Mouse (Mus musculus): ENCODE measurements at regions not wholly inside any gene's neighbourhood (a gene's known extent, or its start where the extent isn't known, plus 50 kb on each side); places are given as distances from the start of the nearest gene placed in this dataset.

DNA sequence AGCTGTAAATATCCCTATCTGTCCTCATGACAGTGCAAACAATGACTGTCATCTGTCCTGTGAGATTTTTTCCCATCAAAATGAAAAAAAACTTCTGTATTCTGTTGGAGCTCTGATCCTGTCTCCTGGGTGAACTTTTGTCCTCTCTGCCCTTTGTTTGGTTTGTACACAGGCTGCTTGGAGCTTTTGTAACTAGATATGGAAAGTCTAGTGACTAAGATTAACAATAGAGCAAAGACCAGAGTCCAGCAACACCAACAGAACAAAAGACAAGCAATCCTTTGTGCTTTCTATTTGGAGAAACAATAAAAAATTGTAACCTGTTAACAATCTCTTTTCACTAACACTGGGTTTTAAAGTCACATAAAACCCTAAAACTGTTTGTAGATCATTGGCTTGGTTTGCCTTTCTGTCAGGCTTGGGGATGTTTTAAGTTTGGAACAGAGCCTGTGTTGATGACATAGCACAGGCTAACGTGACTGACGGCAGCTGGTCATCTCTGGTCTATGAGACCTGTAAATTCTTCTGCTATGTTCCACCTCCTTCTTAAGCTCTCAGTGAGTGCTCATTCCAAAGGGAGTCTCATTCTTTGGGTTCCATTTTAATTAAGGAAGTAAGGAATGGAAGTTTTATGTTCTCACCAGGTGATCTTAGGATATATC lies 219.8 kb downstream of the Gm9733 start:
- DNase-seq (ENCODE audit: low read depth, low spot score): no peak

DNA sequence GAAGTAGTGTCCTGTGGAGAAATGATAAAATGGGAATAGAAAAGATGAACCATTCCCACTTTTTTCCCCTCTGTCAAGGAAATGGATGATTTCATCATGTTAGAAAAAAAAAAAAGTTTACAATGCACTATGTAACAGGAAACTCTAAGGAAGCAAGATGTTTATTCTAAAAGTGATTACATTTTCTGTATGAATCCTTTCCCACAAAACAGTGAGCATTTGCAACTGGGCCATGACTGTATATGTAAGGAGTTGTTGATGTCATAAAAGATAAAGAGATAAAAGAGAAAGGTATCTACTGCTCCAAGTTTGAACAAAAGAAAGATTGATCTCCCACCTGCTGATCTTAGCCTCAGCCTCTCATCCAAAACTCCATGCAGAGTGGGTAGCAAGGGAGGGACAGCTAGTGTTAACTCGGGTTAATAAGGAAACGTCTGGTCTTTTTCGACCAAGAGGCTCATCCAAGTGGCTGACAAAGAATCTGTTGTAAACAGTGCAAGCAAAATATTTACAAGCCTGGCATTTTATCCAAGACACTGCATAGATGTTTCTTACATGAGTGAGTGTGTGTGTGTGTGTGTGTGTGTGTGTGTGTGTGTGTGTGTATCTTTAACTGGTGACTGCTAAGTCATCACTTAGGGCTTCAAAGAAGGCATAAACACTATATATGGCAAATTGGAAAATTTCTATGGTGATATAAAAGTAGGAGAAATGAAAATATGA lies 213.3 kb downstream of the Gm9733 start:
- no peak for DNase-seq (ENCODE audit: low read depth, low spot score)

DNA sequence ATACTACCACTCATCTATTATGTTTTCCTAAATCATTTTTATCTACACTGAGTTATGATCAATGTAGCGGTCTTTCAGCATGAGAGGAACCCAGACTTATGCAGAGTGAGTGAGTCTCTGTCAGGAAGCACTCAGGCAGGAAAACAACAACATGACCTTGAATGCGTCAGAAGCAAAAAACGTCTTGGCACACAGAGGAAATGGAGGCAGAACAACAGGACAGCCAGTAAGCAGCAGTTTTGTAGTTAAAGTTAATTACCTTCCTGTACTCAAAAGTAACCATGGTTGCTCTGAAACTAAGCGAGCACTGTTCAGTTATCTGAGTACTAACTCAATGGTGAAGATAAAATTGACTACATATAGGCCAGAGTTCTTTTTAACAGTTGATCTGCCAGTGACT lies 205.4 kb downstream of the Gm9733 start:
- no peak for DNase-seq (ENCODE audit: low read depth, low spot score)

DNA sequence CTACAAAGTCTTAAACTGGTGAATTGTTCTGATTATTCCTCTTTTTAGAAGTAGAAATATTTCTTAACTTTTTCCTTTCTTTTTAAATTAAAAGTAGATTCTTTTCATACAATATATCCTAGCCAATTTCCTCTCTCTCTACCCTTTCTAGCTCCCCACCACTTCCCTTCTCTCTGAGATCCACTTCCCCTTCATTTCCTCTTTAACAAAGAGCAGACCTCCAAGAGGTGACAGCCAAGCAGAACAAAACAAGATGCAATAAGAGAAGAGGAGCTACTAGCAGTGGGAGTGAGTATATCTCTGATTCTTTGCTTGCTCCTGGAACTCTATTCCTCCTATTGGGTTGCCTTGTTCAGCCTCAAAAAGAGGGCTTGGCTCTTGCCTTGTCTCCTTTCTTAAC lies 203.7 kb downstream of the Gm9733 start:
- no peak for DNase-seq (ENCODE audit: low read depth, low spot score)

DNA sequence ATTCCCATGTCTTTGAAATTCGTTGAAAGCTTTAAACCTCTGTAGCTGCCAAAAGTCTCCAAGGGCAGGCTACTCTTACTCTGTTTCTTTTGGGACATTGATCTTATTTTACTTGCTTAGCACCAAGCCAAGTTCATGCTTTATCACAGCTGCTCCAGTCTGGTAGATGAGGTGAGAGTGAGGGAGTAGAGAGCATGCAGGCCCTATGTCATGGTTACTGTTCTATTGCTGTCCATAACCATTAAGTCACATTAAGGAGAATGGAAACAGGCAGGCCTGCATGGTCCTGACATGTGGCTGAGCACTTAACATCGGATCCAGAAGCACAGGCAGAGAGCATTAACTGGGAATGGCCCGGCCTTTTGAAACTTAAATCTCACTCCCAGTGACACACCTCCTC lies 203.1 kb downstream of the Gm9733 start:
- DNase-seq (ENCODE audit: low read depth, low spot score): no peak

DNA sequence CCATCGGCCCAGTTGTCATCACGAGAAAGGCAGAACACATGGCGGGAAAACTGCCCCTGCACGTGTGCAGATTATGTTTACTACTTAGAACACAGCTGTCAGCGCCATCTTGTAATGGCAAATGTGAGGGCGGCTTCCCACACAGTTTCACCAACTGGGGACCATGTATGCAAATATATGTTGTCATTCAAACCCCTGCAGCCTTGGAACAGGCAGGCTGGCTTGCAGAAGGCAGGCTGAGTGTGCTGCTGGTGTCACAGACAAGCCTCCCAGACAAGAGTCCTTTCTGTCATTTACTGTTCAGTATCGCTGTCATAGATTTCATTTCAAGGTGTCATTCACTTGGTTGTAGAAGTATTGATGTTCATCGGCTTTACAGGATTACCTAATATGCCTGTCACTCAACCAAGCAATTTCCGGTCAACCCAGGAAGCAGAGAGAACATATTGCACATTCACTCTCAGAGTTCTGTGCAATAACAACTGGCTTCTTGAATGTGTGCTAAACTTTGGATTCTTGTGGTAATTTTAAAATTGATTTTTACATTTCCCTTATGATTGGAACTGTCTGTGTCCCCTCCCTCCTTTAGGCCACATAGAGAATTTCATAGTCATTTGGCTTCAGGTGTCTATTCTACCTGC lies 202.3 kb downstream of the Gm9733 start:
- no peak for DNase-seq (ENCODE audit: low read depth, low spot score)

DNA sequence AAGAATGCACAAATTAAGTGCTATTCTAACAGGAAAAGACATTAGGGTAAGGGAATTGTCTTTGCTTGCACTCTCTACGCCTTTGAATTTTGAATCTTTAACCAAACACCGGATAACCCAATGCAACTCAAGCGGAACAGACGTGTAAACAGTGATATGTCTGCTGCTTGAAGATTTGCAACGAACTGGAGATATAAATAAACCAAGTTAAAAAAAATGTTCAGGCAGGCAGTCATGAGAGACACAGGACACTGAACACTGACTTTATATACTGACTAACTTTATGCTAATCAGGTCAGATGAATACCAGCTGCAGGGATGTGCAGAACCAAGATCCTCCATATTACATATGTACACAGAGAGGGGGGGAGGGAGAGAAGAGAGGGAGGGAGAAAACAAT lies 200.0 kb downstream of the Gm9733 start:
- DNase-seq (ENCODE audit: low read depth, low spot score): no peak

DNA sequence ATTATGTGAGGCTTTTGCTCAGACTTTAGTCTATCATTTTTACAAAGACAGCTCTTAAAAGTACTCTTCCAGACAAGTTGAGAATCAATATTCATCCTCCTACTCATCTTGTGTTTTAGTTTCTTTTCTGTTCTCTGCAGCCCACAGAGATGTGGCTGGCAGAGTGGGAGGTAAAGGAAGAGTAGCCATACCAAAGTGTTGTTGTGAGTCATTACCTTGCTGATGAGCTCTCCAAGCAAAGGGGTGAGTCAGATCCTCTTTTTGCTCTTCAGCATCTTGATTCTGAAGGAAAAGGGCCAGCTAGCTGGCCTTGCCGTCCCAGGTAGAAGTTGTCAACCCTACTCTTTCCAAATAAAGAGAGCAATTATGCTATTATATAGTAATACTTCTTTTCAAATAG lies 192.6 kb downstream of the Gm9733 start:
- no peak for DNase-seq (ENCODE audit: low read depth, low spot score)

DNA sequence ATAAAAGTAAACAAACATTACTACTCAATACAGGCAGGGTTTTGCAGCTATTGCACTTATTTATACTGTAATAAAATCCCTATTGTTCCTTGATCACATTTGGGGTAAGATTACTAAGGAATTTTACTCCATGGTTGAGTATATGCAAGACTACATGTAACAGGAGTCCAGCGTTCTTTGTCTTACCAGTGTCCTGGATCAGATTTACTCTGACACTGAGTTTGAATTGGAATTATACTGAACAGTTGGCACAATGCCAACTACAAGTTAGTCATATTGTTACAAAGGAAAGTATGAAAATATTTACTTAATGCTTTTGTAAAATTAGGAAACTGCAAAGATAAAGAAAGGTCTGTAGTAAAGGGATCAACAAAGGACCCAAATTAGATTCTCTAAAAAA lies 178.4 kb downstream of the Gm9733 start:
- no peak for DNase-seq (ENCODE audit: low read depth, low spot score)

DNA sequence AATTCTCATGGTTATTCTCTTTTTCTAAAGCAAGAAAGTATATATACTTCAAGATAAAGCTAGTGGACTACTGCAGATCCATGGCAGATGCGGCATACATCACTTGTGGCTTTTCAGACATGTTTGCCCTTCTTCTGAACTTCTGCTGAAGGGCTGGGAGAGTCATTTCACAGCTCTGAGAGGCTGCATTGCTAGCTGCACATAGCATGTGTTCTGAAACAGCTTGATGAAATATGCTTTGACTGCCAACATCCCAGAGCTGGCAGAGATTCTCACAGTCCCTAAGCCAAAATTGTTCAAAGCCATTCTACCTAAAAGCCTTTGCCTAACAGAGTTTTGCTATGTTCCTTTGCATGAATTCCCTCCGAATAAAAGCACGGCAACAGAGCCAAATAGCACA lies 177.9 kb downstream of the Gm9733 start:
- DNase-seq (ENCODE audit: low read depth, low spot score): no peak

DNA sequence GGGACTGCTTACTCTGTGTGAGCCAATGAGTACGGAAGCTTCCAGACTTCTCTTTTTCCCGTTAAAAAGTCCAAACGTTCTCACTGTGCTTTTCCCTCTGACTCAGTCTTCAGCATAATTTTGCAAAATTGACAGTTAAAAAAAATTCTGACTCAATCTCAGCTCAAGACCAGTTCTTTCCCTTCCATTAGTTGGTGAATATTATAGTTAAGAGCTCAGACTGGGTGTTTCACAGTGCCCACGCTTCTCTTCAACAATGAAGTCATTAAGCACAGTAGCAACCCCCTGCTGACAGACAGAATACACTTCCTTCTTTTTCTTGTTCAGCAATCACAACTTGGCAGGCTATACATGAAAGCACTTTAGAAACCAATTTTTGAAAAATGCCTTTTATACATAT lies 175.4 kb downstream of the Gm9733 start:
- DNase-seq (ENCODE audit: low read depth, low spot score): no peak

DNA sequence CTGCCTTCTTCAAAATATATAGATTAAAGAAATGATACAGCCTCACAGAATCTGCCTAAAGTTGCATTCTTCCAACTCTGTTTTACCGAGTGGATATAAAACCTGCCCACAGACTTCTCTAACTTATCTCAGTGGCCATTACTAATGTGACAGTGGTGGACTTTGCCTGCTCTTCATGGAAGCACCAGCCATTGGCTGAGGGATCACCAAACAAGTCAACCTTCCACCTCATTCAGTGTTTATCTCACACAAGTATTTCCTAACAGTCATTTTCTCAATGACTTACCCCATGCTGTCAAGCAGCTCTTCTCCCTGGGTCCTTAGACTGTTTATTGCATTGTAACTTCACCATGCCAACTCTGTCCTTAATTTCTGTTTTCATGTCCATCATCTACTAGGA lies 174.3 kb downstream of the Gm9733 start:
- no peak for DNase-seq (ENCODE audit: low read depth, low spot score)

DNA sequence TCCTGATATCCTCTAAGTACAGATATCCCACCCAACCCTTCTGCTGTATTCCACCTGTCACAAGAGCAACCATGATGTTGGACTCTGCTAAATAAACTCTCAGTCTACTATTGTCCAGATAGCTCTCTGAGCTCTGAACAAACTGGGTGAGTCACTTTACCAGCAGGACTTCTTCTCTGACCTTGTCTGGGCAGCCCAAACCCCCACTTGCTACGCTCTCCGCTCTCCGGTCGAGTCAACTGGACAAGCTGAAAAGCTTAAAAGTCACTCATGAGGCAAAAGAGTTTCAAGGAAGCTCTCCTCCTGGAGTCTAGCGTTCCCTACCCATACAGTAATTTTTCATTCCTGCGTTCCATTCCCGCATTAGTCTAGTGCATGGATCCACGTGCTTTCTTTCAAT lies 173.2 kb downstream of the Gm9733 start:
- DNase-seq (ENCODE audit: low read depth, low spot score): no peak

DNA sequence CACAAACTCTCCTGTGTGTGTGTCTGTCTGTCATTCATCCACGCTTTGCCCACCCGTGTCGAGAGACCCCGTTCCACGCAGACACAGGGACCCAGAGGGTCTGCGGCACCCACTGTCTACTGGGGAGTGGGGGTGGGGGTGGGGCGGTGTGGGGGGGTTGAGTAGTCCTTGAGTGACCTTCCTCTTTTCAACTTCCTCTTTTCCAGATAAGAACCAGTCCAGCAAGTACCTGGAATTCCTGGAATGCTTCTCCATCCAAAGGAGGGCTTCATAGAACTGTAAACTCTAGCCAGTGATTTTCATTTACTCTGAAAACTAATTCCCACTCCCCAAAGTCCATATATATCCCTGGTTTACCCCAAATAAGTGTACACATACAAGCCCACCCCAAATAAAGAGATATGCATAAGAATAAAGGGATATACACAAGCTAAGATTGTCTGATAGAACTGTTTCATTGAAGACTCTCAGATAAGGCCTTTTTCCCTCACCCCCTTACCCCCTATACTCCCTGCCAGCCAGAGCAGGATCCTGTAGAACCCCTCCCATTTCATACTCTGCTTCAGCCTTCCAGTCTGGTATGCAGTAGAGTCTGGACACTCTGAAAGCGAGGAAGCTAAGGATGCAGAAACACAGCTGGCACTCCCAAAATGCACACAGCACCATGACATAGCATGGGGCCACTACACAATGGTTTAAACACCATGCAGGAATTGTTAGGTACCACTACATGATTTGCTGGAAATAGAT lies 172.0 kb downstream of the Gm9733 start:
- DNase-seq (ENCODE audit: low read depth, low spot score): no peak

DNA sequence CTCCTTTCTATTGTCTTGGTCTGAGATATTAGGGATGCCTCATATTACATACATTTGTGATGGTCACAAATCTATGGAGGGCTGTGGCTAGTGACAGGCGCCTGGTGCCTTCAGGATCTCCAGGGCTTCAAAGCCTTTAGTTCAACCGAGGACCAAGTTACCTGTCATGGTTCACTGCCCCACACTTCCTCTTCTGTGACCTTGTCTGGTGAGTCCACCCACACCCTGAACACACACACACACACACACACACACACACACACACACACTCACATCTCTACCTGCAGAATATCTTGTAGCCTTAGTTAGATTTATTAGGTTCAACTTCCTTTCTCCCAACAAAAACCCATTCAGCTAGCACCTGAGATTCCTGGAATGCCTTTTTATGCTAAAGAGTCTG lies 156.3 kb downstream of the Gm9733 start:
- no peak for DNase-seq (ENCODE audit: low read depth, low spot score)

DNA sequence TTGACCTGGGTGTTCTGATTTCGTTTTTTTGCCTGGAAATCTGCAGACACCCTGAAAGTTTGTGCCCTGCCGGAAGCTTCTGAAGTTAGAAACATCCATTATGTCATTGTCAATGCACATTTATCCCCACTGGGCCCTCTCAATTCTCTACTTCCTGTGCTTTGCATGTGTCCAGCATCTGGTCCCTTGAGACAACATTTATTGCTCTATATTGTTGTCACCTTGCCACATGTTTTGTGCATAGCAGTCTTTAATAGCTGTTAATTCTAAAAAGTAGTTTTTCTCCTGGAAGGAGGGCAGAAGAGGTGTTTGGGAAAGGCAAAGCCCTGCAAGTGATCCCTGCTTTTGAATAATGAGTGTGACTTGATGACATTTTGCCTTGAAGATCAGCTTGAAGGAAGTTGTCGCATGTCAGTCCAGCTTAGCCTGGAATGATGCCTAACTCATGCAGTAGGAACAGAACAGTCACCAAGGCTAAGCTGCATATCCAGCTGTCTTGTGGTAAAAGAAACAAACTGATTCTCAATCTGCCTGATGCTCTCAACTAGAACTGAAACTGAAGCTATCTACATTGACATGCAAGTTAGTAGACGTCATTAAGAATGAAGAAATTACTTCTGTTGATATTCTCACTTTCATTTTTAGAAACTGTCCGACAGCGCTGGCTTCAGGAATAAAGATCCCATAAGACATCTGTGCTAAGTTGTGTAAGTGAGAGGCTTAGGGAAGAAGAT lies 152.9 kb downstream of the Gm9733 start:
- DNase-seq (ENCODE audit: low read depth, low spot score): peak; percentile 51

DNA sequence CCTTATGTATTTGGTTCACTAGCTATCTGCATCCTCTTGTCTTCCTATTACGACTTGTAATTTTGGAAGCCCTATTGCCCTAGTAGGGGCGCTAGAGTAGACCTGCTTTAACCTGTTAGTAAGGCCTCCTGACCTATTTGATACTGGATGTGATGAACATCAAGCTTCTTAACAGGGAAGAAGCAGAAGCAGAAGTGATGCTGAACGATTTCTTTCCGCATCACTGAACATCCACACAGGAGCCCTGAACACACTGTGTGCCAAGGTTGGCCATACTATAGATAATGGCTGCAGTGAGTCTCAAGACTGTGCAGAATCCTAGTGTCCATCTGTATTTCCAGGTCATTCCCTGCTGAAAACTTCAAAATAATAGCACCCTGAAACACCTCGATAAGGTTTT lies 151.0 kb downstream of the Gm9733 start:
- DNase-seq (ENCODE audit: low read depth, low spot score): no peak

DNA sequence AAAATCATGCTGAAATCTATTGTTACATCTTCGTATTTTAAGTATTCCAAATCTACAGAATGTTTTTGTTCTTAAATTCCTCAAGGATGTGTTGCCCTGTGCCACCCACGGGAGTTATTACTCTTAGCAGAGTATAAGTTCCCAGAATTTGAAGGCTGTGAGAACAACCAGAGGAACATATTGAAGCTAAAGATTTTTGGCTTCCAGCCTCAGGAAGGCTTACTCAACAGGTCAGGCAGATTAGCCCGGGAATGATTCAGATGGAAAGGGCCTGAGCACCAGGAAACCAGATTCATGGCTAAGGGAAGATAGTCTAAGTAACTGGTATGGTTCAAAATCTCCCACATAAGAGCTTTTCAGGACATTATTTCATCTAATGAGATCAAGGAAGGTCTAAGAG lies 145.4 kb downstream of the Gm9733 start:
- no peak for DNase-seq (ENCODE audit: low read depth, low spot score)

DNA sequence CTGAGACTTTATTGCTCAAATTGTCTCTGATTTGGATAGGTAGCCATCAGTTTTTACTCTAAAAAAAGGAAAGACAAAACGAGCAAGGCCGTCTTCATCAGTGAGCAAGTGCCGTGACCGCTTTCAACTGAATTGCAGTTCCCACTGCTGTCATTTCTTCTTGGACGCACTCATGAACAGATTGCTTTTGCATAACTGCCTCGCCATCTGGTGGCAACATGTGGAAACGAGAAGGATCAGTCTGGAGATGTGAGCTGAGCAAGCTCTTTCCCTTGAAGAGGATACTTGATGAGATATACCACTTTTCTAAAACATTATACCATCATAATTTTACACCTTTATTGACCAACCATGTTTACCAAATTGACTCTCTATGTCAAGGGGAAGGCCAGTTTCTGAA lies 137.7 kb downstream of the Gm9733 start:
- DNase-seq (ENCODE audit: low read depth, low spot score): peak; percentile 71

DNA sequence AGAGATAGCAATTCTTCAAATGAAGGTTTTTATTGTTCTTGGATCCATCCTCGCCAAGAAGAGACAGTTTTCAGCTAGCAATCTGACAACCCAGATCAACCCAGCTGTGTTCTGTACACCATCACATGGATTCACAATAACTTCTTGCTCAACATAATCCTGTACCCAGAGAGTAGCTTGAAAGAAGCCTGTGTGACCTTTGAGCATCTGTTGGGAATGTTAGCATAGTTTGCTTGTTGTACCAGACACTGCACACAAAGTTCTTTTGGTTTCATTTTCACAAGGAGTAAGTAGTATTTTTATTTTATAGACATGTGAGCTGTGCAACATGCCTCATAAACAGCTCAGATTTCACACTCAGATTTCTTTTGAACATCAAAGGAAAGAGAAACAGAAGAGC lies 136.0 kb downstream of the Gm9733 start:
- no peak for DNase-seq (ENCODE audit: low read depth, low spot score)

DNA sequence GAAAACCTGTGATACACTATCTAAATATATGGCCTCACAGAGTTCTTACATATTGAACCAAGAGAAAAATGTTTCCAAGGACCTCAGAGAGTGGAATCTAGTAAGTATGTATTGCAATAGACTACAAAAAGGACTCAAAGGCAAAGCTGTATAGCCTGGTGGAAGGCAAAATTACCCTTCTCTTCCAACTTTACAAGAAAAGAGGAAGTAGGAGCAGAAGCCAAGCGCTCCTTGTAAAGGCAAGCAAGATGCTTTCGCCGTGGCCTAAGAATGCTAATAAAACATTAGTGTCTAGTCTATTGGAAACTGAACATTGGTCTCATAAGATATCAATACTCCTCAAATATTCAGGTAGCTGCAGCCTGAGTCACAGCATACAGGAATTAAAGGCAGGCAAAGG lies 134.0 kb downstream of the Gm9733 start:
- no peak for DNase-seq (ENCODE audit: low read depth, low spot score)

DNA sequence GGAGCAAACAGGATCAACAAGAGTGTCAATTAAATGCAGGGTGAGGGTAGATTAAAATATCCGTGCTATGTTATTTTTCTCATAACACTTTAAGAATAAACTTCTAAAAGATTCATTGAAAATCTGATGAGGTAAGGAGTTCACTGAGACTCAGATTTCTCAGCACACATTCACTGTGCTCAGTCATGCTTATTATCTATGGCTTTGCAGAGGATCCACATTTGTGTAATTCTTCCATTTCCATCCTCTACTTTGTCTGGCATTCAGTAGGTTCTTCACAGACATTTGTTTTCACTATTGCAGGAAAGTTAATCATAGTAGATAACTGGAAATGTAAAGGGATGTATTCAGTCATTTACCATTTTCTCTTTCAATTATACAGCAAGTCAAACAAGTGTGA lies 131.8 kb downstream of the Gm9733 start:
- DNase-seq (ENCODE audit: low read depth, low spot score): no peak
